Mouse (Mus musculus): ENCODE measurements around the gene Cpt1a.

DNA sequence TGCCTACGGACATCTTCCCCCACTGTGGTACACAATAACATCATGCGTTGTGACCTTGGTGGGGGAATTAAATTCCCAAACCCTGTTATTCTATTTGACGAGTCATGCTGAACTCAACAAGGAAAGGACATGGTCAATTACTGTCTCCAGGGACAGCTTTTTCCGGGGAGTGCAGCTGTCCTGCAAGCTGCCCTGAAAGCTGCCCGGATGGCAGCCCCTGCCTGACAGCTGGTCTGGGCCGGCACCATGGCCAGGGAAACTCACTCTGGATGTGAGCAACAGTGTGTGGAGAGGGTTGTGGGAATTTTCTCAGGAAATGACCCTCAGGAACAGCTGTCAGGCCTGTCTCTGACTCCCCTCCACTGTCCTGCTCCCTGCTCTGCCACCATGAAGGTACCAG is 100.4 kb downstream of the Cpt1a start:
- TF ChIP-seq CTCF (IDR thresholded peaks at IDR 0.05; ENCODE audit: insufficient read depth, low read depth, low read length), result no peak
- no peak for TF ChIP-seq POLR2A (IDR thresholded peaks at IDR 0.05; ENCODE audit: insufficient read depth, low read depth, low read length)

All from olfactory bulb, adult 2 months (tissue).